Mouse (Mus musculus): ENCODE measurements around the gene Zpbp2. TPM values are rescaled to one million over a fixed set of nuclear protein-coding genes. Genes with fewer than 3 reads are reported as not detected.
A peak's percentile ranks its signal among the peaks of the same experiment; 100 is the strongest.

Gene Zpbp2
- not detected for total RNA-seq (2021)
- long read RNA-seq, experiment 1, result 0 reads
- long read RNA-seq, experiment 2, result 0 reads

- intact Hi-C loops (cut with DNase I), result no loop called here
- peak; percentile 79 to 80 for DNase-seq
These were observed at the start of gene Zpbp2 for GRCm38 (mm10) chr11:98550975-98551828. TSS of gene Zpbp2 (plus strand) at chr11:98551097.

DNA sequence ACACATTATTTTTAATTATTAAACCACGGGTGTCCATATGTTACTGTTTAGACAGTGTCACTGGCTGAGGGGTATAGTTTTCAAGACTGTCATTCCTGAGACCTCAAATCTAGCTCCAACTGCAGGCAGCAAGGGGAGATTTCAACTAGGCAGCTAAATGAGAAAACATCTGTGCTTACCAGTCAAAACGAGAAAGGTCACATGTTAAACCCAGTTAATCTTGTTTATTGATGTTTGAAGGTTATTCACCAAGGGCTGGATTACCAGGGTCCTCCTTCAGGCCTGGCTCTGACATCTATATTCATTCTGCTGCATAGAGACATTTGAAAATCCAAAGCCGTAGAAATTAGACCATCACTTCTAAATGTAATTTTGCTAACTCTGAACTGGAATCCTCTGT, 46.0 kb upstream of the Zpbp2 start:
- intact Hi-C loops (cut with DNase I), result no loop called here

GRCm38 (mm10) chr11:98509434-98509833, 41.5 kb upstream of the Zpbp2 start:
- peak; percentile 11 to 27 for DNase-seq
- intact Hi-C loops (cut with DNase I), result no loop called here

More for the DNA sequence above, 46.0 kb upstream of the Zpbp2 start:
- DNase-seq, result no peak

- no peak for DNase-seq
- intact Hi-C loops (cut with DNase I), result no loop called here
These were observed 40.8 kb upstream of the Zpbp2 start for GRCm38 (mm10) chr11:98510125-98510524.

GRCm38 (mm10) chr11:98512881-98513280, 38.0 kb upstream of the Zpbp2 start:
- intact Hi-C loops (cut with DNase I), result no loop called here
- DNase-seq, result no peak

- DNase-seq, result no peak
- intact Hi-C loops (cut with DNase I), result no loop called here
These were observed 37.5 kb upstream of the Zpbp2 start for GRCm38 (mm10) chr11:98513356-98513936.

DNA sequence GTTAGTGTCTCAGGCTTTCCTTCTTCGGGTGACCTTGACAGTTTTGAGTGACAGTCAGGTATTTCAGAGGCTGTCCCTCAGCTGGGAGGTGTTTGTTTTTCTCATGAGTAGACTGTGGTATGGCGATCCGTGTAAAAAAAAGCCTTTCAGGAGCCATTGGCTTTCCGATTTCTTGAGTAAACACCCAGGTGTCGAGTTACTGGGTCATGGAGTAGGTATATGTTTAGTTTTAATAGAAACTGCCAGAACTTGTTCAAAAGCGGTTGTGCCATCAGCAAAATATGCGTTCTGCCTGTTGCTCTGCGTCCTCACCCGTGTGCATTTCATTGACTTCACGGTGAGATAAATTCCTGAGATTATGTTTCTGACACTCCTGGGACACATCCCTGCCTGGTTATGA, 30.4 kb upstream of the Zpbp2 start:
- no peak for DNase-seq
- intact Hi-C loops (cut with DNase I), result no loop called here

DNA sequence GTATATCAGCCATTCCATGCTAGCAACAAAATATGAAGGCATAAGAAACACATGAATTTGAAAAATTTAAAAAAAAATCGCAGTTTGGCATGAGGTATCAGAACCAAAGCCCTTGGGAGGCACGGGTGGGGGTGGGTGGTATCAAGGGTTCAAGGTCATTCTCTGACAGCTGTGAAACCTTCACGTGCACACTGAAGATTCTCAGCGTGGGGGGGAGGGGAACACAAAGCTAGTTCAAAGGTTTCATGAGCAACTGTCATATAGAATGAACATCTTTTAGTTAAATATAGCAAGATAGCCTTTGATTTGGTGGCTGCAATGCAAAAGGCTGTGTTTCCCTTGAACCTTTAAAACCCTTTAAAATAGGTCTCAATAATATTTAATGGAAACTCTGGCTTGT, 25.8 kb upstream of the Zpbp2 start:
- intact Hi-C loops (cut with DNase I), result no loop called here

DNA sequence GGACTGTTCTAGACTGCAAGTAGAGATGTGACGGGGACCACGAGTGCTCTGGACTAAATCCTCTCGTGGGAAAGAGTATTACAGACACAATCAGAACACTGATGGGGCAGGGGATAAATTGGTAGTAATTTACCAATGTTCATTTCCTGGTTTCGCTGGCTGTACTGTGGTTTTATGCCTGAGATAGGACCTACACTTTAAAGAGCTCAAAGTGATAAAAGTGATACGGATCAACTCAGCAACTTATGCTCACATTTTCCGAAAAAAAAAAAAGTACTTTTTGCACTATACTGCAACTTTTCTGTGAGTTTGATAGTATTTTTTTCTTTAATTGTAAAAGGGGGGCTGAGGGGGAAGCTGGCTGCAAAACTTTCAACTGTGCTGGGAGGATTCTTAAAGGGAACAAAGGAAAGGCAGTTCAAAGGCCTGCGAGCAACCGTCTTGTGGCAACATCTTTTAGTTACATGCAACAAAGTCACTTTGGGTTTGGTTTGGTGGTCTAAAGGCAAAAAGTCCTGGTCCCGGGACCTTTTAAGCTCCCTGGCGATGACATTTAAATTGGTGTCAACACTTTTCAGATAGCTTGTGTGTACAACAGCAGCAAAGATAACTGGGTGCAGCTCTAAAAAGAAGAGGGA, 24.0 kb upstream of the Zpbp2 start:
- no peak for DNase-seq
- intact Hi-C loops (cut with DNase I), result no loop called here

More for the DNA sequence above, 25.8 kb upstream of the Zpbp2 start:
- DNase-seq, result no peak

GRCm38 (mm10) chr11:98537480-98538034, 13.3 kb upstream of the Zpbp2 start:
- intact Hi-C loops (cut with DNase I), result no loop called here
- DNase-seq, result no peak

DNA sequence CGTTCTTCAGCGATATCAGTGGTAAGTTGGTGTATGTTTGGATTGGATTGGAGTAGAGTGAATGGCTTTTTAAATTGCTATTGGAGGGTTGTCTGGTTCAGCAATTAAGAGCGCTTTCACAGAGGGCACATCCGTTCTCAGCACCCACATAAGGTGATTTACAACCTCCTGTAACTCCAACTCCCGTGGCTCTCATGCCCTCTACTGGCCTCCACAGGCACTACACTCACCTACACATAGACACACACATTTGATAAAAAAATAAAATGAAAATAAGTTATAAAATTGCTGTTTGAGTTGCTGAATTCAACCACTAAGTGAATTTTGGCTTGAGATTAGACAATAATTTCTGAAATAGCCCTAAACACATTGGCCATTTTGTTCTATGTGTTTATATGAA, 10.6 kb upstream of the Zpbp2 start:
- DNase-seq, result no peak
- intact Hi-C loops (cut with DNase I), result no loop called here

- no peak for DNase-seq
- intact Hi-C loops (cut with DNase I), result no loop called here
These were observed 8.3 kb upstream of the Zpbp2 start for GRCm38 (mm10) chr11:98542553-98542952.

GRCm38 (mm10) chr11:98543414-98543813, 7.5 kb upstream of the Zpbp2 start:
- intact Hi-C loops (cut with DNase I), result no loop called here
- DNase-seq, result no peak

- no peak for DNase-seq
- intact Hi-C loops (cut with DNase I), result loop anchor here (5.0 kb wide), 1 partner anchor 48 kb away; no protein-coding TSS in a partner anchor
These were observed 5.8 kb upstream of the Zpbp2 start for GRCm38 (mm10) chr11:98544890-98545677.

DNA sequence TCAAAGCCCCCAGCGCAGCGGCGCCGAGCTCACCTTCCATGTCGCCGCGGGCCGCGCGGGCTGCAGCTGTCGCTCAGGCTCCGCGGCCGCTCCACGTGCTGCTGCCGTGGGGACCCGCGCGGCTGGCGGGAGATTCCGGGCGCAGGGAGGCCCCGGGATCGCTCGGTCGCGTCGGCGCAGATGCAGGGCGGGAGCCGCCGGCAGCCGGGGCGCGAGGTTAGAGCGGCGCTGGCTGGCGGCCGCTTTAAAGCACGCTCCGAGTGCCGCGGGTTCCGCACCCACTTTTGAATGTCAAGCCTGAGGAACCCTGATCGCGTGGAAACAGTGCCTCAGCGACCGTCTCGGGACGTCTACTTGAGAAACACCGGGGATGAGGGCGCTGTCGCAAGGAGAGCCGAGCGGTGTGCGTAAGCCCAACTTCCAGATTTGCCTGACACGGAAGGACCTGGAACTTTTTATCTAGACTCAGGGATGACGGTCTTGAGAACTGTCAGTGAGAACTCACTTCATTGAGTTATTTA, 5.1 kb upstream of the Zpbp2 start, which contains the start of gene Ikzf3:
Gene Ikzf3 (minus strand): TSS at position 321 of the 521 bp plus-strand sequence.
- intact Hi-C loops (cut with DNase I), result loop anchor here (5.0 kb wide), 1 partner anchor 48 kb away; no protein-coding TSS in a partner anchor
- DNase-seq, result peak in 1 of 2 experiments; percentile 15

- intact Hi-C loops (cut with DNase I), result loop anchor here (5.0 kb wide), 1 partner anchor 49 kb away; no protein-coding TSS in a partner anchor
- no peak for DNase-seq
These were observed 4.2 kb upstream of the Zpbp2 start for GRCm38 (mm10) chr11:98546529-98547307.

DNA sequence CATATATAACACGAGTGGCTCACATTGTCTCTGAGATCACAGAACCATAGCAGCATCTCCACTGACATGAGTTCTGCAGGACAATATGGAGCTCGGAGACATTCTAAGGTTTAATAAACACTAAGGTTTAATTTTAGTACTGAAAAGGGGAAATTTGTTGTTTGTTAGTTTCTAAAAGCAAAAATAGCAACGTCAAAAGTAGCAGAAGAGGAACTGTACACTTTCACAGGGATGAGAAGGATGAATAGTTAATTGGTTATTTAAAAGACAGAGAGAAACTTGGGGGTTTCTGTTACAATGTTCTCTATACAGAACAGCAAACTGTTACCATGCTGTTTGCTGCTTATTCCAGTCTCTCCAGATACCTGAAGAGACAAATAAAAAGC, 3.6 kb upstream of the Zpbp2 start:
- DNase-seq, result no peak
- intact Hi-C loops (cut with DNase I), result loop anchor here (5.0 kb wide), 1 partner anchor 50 kb away; no protein-coding TSS in a partner anchor

DNA sequence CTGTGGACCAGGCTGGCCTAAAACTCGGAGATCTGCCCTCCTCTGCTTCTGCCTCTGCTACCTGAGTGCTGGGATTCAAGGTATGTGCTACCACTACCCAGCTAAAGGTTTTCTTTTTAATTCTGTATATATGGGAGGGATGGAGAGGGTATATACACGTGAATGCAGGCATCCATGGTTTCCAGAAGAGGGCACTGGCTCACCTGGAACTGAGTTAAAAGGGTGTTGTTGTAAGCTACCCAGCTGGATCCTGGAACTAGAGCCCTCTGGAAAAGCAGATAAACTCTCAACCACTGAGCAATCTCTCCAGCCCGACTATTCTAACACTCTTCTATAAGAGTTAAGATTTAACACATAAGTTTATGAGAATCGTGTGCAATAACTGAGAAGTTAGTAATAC, 1.5 kb upstream of the Zpbp2 start:
- no peak for DNase-seq
- intact Hi-C loops (cut with DNase I), result loop anchor here (5.0 kb wide), 1 partner anchor 52 kb away; no protein-coding TSS in a partner anchor

All from gastrocnemius, postnatal 36 days (tissue).